Mouse (Mus musculus) MEL (cell line): Measurements from ENCODE around the gene Atrnl1. TPM values are rescaled to one million over a fixed set of nuclear protein-coding genes. Genes with fewer than 3 reads are reported as not detected.

ENCODE experiments used
- DNase-seq: peaks from one replicate; pipeline ENCODE4 v3.0.0; 2011; ENCODE audit warnings: low read depth, low spot score
- H3K27ac ChIP-seq: 2 replicates; pipeline ENCODE4 v1.5.1; 2012; ENCODE audit warnings: low read depth, mild to moderate bottlenecking, control low read depth, low read length, moderate library complexity; ENCODE audit not compliant: control insufficient read depth
- H3K27me3 ChIP-seq, 2 experiments: fragments of 150-350 bp in 1 of 2; sonication (generic) in 1 of 2; 2 replicates each; pipeline ENCODE4 v1.6.1; 2012; ENCODE audit warnings: low read length in 2 of 2, mild to moderate bottlenecking in 2 of 2, improper control_type of control experiment in 1 of 2, moderate library complexity in 1 of 2; ENCODE audit not compliant: insufficient read depth in 2 of 2, control insufficient read depth in 1 of 2
- H3K36me3 ChIP-seq, 2 experiments: 2 replicates each; pipeline ENCODE4 v1.6.1; 2012 to 2014; ENCODE audit warnings: low read length in 2 of 2, improper control_type of control experiment in 1 of 2, inconsistent platforms in 1 of 2, mild to moderate bottlenecking in 1 of 2; ENCODE audit not compliant: insufficient read depth in 2 of 2, control insufficient read depth in 1 of 2
- H3K4me1 ChIP-seq, 2 experiments: fragments of 150-350 bp in 1 of 2; sonication (generic) in 1 of 2; 2 replicates each; pipeline ENCODE4 v1.6.1; 2012; ENCODE audit warnings: low read length in 2 of 2, improper control_type of control experiment in 1 of 2, mild to moderate bottlenecking in 1 of 2; ENCODE audit not compliant: insufficient read depth in 2 of 2, control insufficient read depth in 1 of 2
- H3K4me3 ChIP-seq, 2 experiments: fragments of 150-350 bp in 1 of 2; sonication (generic) in 1 of 2; 2 replicates each; pipeline ENCODE4 v1.5.1; 2012; ENCODE audit warnings: low read depth in 2 of 2, low read length in 2 of 2, mild to moderate bottlenecking in 2 of 2, moderate library complexity in 2 of 2, control low read depth in 1 of 2, improper control_type of control experiment in 1 of 2; ENCODE audit not compliant: control insufficient read depth in 1 of 2, insufficient read depth in 1 of 2
- H3K79me2 ChIP-seq: 2 replicates; pipeline ENCODE4 v1.6.1; 2012; ENCODE audit warnings: mild to moderate bottlenecking, low read length, moderate library complexity; ENCODE audit not compliant: control insufficient read depth, poor library complexity, insufficient read depth
- H3K9ac ChIP-seq: 2 replicates; pipeline ENCODE4 v1.6.1; 2012; ENCODE audit warnings: low read depth, mild to moderate bottlenecking, control low read depth, low read length, moderate library complexity; ENCODE audit not compliant: control insufficient read depth, poor library complexity, severe bottlenecking
- H3K9me3 ChIP-seq: fragments of 150-350 bp; sonication (generic); replicated peaks from 2 replicates; pipeline ENCODE4 v1.6.1; 2012; ENCODE audit warnings: mild to moderate bottlenecking, low read length, improper control_type of control experiment, moderate library complexity; ENCODE audit not compliant: insufficient read depth
- CHD1 ChIP-seq: IDR thresholded peaks from 2 replicates; pipeline ENCODE4 v1.6.1; 2012; ENCODE audit warnings: low read depth, mild to moderate bottlenecking, inconsistent platforms, low read length, improper control_type of control experiment
- ELF1 ChIP-seq: IDR thresholded peaks from 2 replicates; pipeline ENCODE4 v1.6.1; 2014; ENCODE audit warnings: low read depth, mild to moderate bottlenecking, inconsistent platforms, low read length, improper control_type of control experiment, moderate library complexity
- EP300 ChIP-seq, 2 experiments: IDR thresholded peaks; 2 replicates each; pipeline ENCODE4 v1.6.1; 2011; ENCODE audit warnings: improper control_type of control experiment in 2 of 2, low read length in 2 of 2, low read depth in 1 of 2, mild to moderate bottlenecking in 1 of 2
- ETS1 ChIP-seq: IDR thresholded peaks from 2 replicates; pipeline ENCODE4 v1.6.1; 2012; ENCODE audit warnings: low read depth, mild to moderate bottlenecking, inconsistent platforms, low read length, improper control_type of control experiment, moderate library complexity
- JUND ChIP-seq: IDR thresholded peaks from 2 replicates; pipeline ENCODE4 v1.6.1; 2011; ENCODE audit warnings: low read depth, mild to moderate bottlenecking, improper control_type of control experiment, low read length
- MAX ChIP-seq: IDR thresholded peaks from 2 replicates; pipeline ENCODE4 v1.6.1; 2011; ENCODE audit warnings: low read length, improper control_type of control experiment
- MXI1 ChIP-seq: IDR thresholded peaks from 2 replicates; pipeline ENCODE4 v1.6.1; 2011; ENCODE audit warnings: mild to moderate bottlenecking, low read depth, low read length, improper control_type of control experiment
- MYB ChIP-seq: IDR thresholded peaks from 2 replicates; pipeline ENCODE4 v1.6.1; 2011; ENCODE audit warnings: mild to moderate bottlenecking, low read depth, low read length, improper control_type of control experiment
- MYC ChIP-seq: IDR thresholded peaks from 2 replicates; pipeline ENCODE4 v1.6.1; 2011; ENCODE audit warnings: low read depth, mild to moderate bottlenecking, low read length, improper control_type of control experiment, moderate library complexity
- POLR2A ChIP-seq, 2 experiments: IDR thresholded peaks; 2 replicates each; pipeline ENCODE4 v1.6.1; 2011 to 2012; ENCODE audit warnings: low read length in 2 of 2, mild to moderate bottlenecking in 2 of 2, control low read depth in 1 of 2, improper control_type of control experiment in 1 of 2, low read depth in 1 of 2, moderate library complexity in 1 of 2; ENCODE audit not compliant: control insufficient read depth in 1 of 2, insufficient read depth in 1 of 2, poor library complexity in 1 of 2
- POLR2AphosphoS5 ChIP-seq: IDR thresholded peaks from 2 replicates; pipeline ENCODE4 v1.6.1; 2012; ENCODE audit warnings: low read depth, borderline replicate concordance, mild to moderate bottlenecking, inconsistent platforms, low read length, moderate library complexity, mixed read lengths
- RAD21 ChIP-seq: IDR thresholded peaks from 2 replicates; pipeline ENCODE4 v1.6.1; 2011; ENCODE audit warnings: mild to moderate bottlenecking, low read depth, low read length, improper control_type of control experiment
- RCOR1 ChIP-seq: IDR thresholded peaks from 2 replicates; pipeline ENCODE4 v1.6.1; 2012; ENCODE audit warnings: low read depth, mild to moderate bottlenecking, inconsistent platforms, low read length, improper control_type of control experiment
- SIN3A ChIP-seq: IDR thresholded peaks from 2 replicates; pipeline ENCODE4 v1.6.1; 2012; ENCODE audit warnings: low read length, improper control_type of control experiment, inconsistent platforms
- SMC3 ChIP-seq: IDR thresholded peaks from 2 replicates; pipeline ENCODE4 v1.6.1; 2011; ENCODE audit warnings: low read depth, low read length, improper control_type of control experiment
- TBP ChIP-seq: IDR thresholded peaks from 2 replicates; pipeline ENCODE4 v1.8.0; 2011; ENCODE audit warnings: low read depth, low read length, improper control_type of control experiment
- UBTF ChIP-seq: IDR thresholded peaks from 2 replicates; pipeline ENCODE4 v1.6.1; 2012; ENCODE audit warnings: low read depth, mild to moderate bottlenecking, inconsistent platforms, low read length, improper control_type of control experiment, moderate library complexity, borderline replicate concordance; ENCODE audit not compliant: insufficient read depth
- USF2 ChIP-seq, 2 experiments: IDR thresholded peaks; 2 replicates each; pipeline ENCODE4 v1.6.1; 2011 to 2012; ENCODE audit warnings: improper control_type of control experiment in 2 of 2, low read length in 2 of 2, borderline replicate concordance in 1 of 2, inconsistent platforms in 1 of 2, low read depth in 1 of 2, mild to moderate bottlenecking in 1 of 2; ENCODE audit not compliant: insufficient read depth in 1 of 2
- ZKSCAN1 ChIP-seq: IDR thresholded peaks from 2 replicates; pipeline ENCODE4 v1.6.1; 2012; ENCODE audit warnings: low read depth, mild to moderate bottlenecking, inconsistent platforms, low read length, improper control_type of control experiment, moderate library complexity
- ZMIZ1 ChIP-seq: IDR thresholded peaks from 2 replicates; pipeline ENCODE4 v1.6.1; 2012; ENCODE audit warnings: low read depth, mild to moderate bottlenecking, inconsistent platforms, low read length, improper control_type of control experiment, moderate library complexity
- polyA plus RNA-seq, 2 experiments: library from polyadenylated mRNA; stranded (reverse) in 1 of 2; unstranded in 1 of 2; fragments of >175 nt in 1 of 2; fragments of >200 nt in 1 of 2; gene quantifications; 2 replicates each; pipeline versions ENCODE4 v1.2.1 to v1.2.4; 2012; ENCODE audit warnings: low replicate concordance in 2 of 2, low read depth in 1 of 2; ENCODE audit not compliant: insufficient read length in 2 of 2, insufficient read depth in 1 of 2, missing spikeins in 1 of 2
- total RNA-seq: library from RNA; depleted of rRNA; stranded (reverse); fragments of 300-350 nt; gene quantifications from 2 replicates; pipeline ENCODE4 v1.2.3, GENCODE M21; 2012

The Atrnl1 gene
- total and polyA plus RNA-seq, 3 experiments = 6.4 to 8.2 TPM; not detected in 1

GRCm38 (mm10) chr19:58112151-58112550, 501.3 kb downstream of the Atrnl1 start:
- Histone ChIP-seq H3K36me3 (no peaks in the 10 kb centered on the region), H3K79me2 (no peaks in the 10 kb centered on the region), H3K4me1 (no peaks in the 10 kb centered on the region), H3K9me3 (no peaks in the 10 kb centered on the region), H3K27me3 (no peaks in the 10 kb centered on the region), H3K9ac (no peak overlapping the region), H3K27ac (no peak overlapping the region), H3K4me3 (no peak overlapping the region)
- TF ChIP-seq EP300 (IDR thresholded peaks at IDR 0.05; ENCODE audit: low read depth in 1 of 2, low read length in 2 of 2) (no peak), MAX (no peak), MXI1 (no peak), RCOR1 (no peak)
- DNase-seq = no peak

- H3K27me3 ChIP-seq = no peaks in the 10 kb centered on the region
- H3K36me3 ChIP-seq = no peaks in the 10 kb centered on the region
- H3K4me3 ChIP-seq = no peak overlapping the region
- no peak for DNase-seq
- no peaks in the 10 kb centered on the region for H3K79me2 ChIP-seq
- TF ChIP-seq MYC = no peak
- no peak; the same call in 1 of the 2 replicates for TF ChIP-seq POLR2AphosphoS5
- TF ChIP-seq UBTF = no peak
- TF ChIP-seq MYB = no peak
- TF ChIP-seq SIN3A = no peak
- no peak for TF ChIP-seq RAD21
- no peak for TF ChIP-seq POLR2A (IDR thresholded peaks at IDR 0.05; ENCODE audit: control insufficient read depth in 1 of 2, insufficient read depth in 1 of 2, low read depth in 1 of 2, low read length in 2 of 2, poor library complexity in 1 of 2)
- no peak for TF ChIP-seq JUND
- TF ChIP-seq ELF1 = no peak
- no peak for TF ChIP-seq USF2 (IDR thresholded peaks at IDR 0.05; ENCODE audit: borderline replicate concordance in 1 of 2, insufficient read depth in 1 of 2, low read depth in 1 of 2, low read length in 2 of 2)
- TF ChIP-seq ETS1 = no peak
- no peaks in the 10 kb centered on the region for H3K9me3 ChIP-seq
- no peak overlapping the region for H3K27ac ChIP-seq
- H3K4me1 ChIP-seq = no peaks in the 10 kb centered on the region
- no peak overlapping the region for H3K9ac ChIP-seq
These were observed 502.4 kb downstream of the Atrnl1 start for GRCm38 (mm10) chr19:58113092-58113731.

GRCm38 (mm10) chr19:58117595-58117994, 506.8 kb downstream of the Atrnl1 start:
- DNase-seq = no peak
- Histone ChIP-seq H3K9ac (no peak overlapping the region), H3K4me3 (no peak overlapping the region), H3K27me3 (no peaks in the 10 kb centered on the region), H3K36me3 (no peaks in the 10 kb centered on the region), H3K27ac (no peak overlapping the region), H3K9me3 (no peaks in the 10 kb centered on the region), H3K4me1 (no peaks in the 10 kb centered on the region), H3K79me2 (no peaks in the 10 kb centered on the region)
- TF ChIP-seq MYB = no peak
- TF ChIP-seq ZKSCAN1 = no peak
- TF ChIP-seq TBP = no peak
- no peak for TF ChIP-seq POLR2AphosphoS5
- no peak for TF ChIP-seq RCOR1
- no peak for TF ChIP-seq ZMIZ1
- no peak for TF ChIP-seq SMC3
- no peak for TF ChIP-seq CHD1
